Mouse (Mus musculus): ENCODE results near the gene Olfr1228. TPM values are rescaled to one million over a fixed set of nuclear protein-coding genes. Genes with fewer than 3 reads are reported as not detected.

Gene Olfr1228
- not detected in 2 replicates for polyA plus RNA-seq (2012)

DNA sequence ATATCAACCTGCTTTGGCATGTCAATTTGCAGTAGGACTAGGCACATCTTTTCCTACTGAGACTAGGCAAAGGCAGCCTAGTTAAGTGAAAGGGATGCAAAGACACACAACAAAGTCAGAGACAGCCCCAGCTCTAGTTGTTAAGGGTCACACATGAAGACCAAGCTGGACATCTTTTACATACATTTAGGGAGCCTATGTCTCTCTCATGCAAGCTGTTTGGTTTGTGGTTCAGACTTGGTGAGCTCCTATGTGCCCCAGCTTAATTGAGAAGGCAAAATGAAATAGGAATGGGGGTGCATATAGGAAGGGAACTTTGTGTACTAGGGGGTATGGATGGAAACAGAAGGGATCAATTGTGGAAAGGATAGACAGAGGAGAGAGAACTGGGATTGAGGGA lies at the start of gene Olfr1228:
Gene Olfr1228, minus strand, starts transcription at position 101 of the 400 bp plus-strand sequence.
- no peak for TF ChIP-seq GATA1 (IDR thresholded peaks at IDR 0.05; ENCODE audit: low read length)

- TF ChIP-seq GATA1 (IDR thresholded peaks at IDR 0.05; ENCODE audit: low read length): no peak
These were observed 43.3 kb upstream of the Olfr1228 start, which contains the start of gene Olfr1230 for GRCm38 (mm10) chr2:89297168-89297567. Gene Olfr1230, minus strand, starts transcription at chr2:89297268.

- no peak for TF ChIP-seq GATA1 (IDR thresholded peaks at IDR 0.05; ENCODE audit: low read length)
These were observed 34.1 kb upstream of the Olfr1228 start, which contains the start of gene Olfr1229 for GRCm38 (mm10) chr2:89287914-89288313. Gene Olfr1229, minus strand, starts transcription at chr2:89288014.

GRCm38 (mm10) chr2:89199948-89200347 lies 53.9 kb downstream of the Olfr1228 start, which contains the start of gene Olfr1226:
Gene Olfr1226, minus strand, starts transcription at chr2:89200048.
- TF ChIP-seq GATA1 (IDR thresholded peaks at IDR 0.05; ENCODE audit: low read length): no peak

Other genes with a start within 250 kb of the Olfr1228 start
- gene Olfr1215, start 247.1 kb downstream of the Olfr1228 start, polyA plus RNA-seq (2012): not detected in 2 replicates
- not detected in 2 replicates for gene Olfr1216, start 235.7 kb downstream of the Olfr1228 start, polyA plus RNA-seq (2012)
- gene Olfr1217, start 222.0 kb downstream of the Olfr1228 start, polyA plus RNA-seq (2012): not detected in 2 replicates
- not detected in 2 replicates for gene Olfr1218, start 192.9 kb downstream of the Olfr1228 start, polyA plus RNA-seq (2012)
- gene Olfr1219, start 170.5 kb downstream of the Olfr1228 start, polyA plus RNA-seq (2012): not detected in 2 replicates
- gene Olfr1220, start 147.2 kb downstream of the Olfr1228 start, polyA plus RNA-seq (2012): not detected in 2 replicates
- not detected in 2 replicates for gene Olfr1221, start 136.8 kb downstream of the Olfr1228 start, polyA plus RNA-seq (2012)
- not detected in 2 replicates for gene Olfr1222, start 121.0 kb downstream of the Olfr1228 start, polyA plus RNA-seq (2012)
- gene Olfr1223, start 102.5 kb downstream of the Olfr1228 start, polyA plus RNA-seq (2012): not detected in 2 replicates
- gene Olfr1224-ps1, start 90.0 kb downstream of the Olfr1228 start, polyA plus RNA-seq (2012): not detected in 2 replicates
- not detected in 2 replicates for gene Olfr1225, start 79.4 kb downstream of the Olfr1228 start, polyA plus RNA-seq (2012)
- not detected in 2 replicates for gene Olfr1226, start 54.0 kb downstream of the Olfr1228 start, polyA plus RNA-seq (2012)
- not detected in 2 replicates for gene Olfr1229, start 34.0 kb upstream of the Olfr1228 start, polyA plus RNA-seq (2012)
- gene Olfr1230, start 43.2 kb upstream of the Olfr1228 start, polyA plus RNA-seq (2012): not detected in 2 replicates
- gene Olfr1231, start 53.0 kb upstream of the Olfr1228 start, polyA plus RNA-seq (2012): not detected in 2 replicates
- not detected in 2 replicates for gene Olfr1232, start 75.6 kb upstream of the Olfr1228 start, polyA plus RNA-seq (2012)
- gene Olfr1233, start 88.3 kb upstream of the Olfr1228 start, polyA plus RNA-seq (2012): not detected in 2 replicates
- gene Olfr1234, start 110.8 kb upstream of the Olfr1228 start, polyA plus RNA-seq (2012): not detected in 2 replicates
- not detected in 2 replicates for gene Olfr1238, start 155.6 kb upstream of the Olfr1228 start, polyA plus RNA-seq (2012)
- not detected in 2 replicates for gene Olfr1239, start 166.3 kb upstream of the Olfr1228 start, polyA plus RNA-seq (2012)
- gene Olfr1240, start 188.9 kb upstream of the Olfr1228 start, polyA plus RNA-seq (2012): not detected in 2 replicates
- gene Olfr1241, start 233.1 kb upstream of the Olfr1228 start, polyA plus RNA-seq (2012): not detected in 2 replicates
- gene Olfr1242, start 244.3 kb upstream of the Olfr1228 start, polyA plus RNA-seq (2012): not detected in 2 replicates

Measured in G1E-ER4 (cell line).